In the genomic region with DNA sequence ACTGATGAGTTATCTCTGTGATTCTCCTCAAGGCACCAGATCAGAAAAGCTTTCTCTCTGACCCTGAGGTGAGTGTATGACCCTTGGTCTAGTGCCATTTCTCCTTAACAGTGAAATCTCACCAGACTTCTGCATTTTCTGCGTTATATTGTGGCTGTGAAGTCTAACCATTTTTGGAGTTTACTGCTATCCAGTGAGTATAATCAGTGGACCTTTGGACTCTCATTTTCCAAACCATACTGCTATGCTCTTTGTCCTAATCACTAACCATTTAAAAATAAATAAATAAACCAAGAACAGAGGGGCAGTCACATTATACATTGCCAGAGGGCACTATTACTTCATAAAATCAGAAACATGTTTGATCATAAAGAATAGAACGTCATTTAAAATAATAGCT, we compare ENCODE assay signal across 13 mouse cellular contexts.
"Had no signal": no experiment of that assay in that cellular context is flagged by ENCODE, and none has a peak within 500 bp of the region (broad histone marks: within the 10 kb centered on the region; RNA-seq: fewer than 3 reads in every experiment).

No protein-coding gene starts in this region.

- H3K36me3 ChIP-seq: neural tube, embryonic 13.5 days; neural tube, embryonic 15.5 days; stomach, embryonic 15.5 days had no signal

- H3K4me2 ChIP-seq: neural tube, embryonic 13.5 days; neural tube, embryonic 15.5 days; stomach, embryonic 15.5 days had no signal

- H3K27me3 ChIP-seq: neural tube, embryonic 13.5 days; neural tube, embryonic 15.5 days; stomach, embryonic 15.5 days had no signal

- H3K4me3 ChIP-seq: neural tube, embryonic 13.5 days; neural tube, embryonic 15.5 days; stomach, embryonic 15.5 days had no signal

- H3K9me3 ChIP-seq: neural tube, embryonic 13.5 days; neural tube, embryonic 15.5 days; stomach, embryonic 15.5 days had no signal

- H3K27ac ChIP-seq: neural tube, embryonic 13.5 days; neural tube, embryonic 15.5 days; stomach, embryonic 15.5 days; stomach, postnatal 0 days had no signal

- DNase-seq: right cerebral cortex, postnatal 14 days; right cerebral cortex, postnatal 4 days; spleen, adult 18-20 months; thymus, adult 18-20 months; thymus, adult 2 months; thymus, postnatal 14 days; thymus, postnatal 25 days; thymus, postnatal 36 days; thymus, postnatal 4 days had no signal

- H3K4me1 ChIP-seq: neural tube, embryonic 13.5 days; neural tube, embryonic 15.5 days; stomach, embryonic 15.5 days had no signal

- H3K9ac ChIP-seq: neural tube, embryonic 13.5 days; neural tube, embryonic 15.5 days; stomach, embryonic 15.5 days had no signal
